Mouse (Mus musculus): Measurements from ENCODE around the gene Cfap65. TPM values are rescaled to one million over a fixed set of nuclear protein-coding genes. Genes with fewer than 3 reads are reported as not detected.

The Cfap65 gene
- polyA plus RNA-seq, 1 experiment = not detected

DNA sequence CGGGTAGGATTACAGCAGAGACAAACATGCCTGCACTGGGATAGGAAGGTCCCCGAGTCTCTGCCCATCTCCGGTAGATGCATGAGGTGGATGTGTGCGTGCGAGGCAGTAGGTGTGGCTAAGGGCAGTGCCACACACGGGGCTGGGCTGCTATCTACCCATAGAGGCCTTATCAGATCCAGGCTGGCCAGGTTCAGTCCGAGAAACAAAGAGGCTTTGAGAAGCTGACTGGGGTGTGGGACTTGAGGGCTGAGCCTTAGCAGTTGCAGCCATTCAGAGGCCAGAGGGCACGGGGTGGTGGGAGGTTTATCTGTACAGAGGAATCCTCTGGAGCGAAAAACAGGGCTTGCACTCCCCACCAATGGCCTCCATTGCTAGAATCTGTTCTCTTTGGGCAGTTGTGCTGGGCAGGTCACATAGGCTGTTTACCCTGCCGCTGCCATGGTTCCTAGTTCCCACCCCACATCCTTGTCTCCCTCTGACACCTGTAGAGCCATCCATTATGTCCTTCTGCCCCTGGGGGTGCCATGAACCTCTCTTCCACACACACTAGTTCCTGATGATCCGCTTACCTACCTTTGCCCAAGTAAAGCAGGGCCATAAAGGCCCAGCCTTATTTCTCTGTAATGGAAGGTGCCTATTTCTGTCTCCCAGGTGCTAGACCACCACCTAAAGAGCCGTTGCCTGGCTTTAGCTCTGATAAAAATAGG lies 6.4 kb upstream of the Cfap65 start:
- TF ChIP-seq POLR2A (IDR thresholded peaks at IDR 0.05; ENCODE audit: borderline replicate concordance, low read depth, low read length) (no peak), CTCF (IDR thresholded peaks at IDR 0.05; ENCODE audit: low read depth, low read length) (no peak)
- H3K27ac ChIP-seq (ENCODE audit: insufficient read depth, low read depth, low read length) = no peak overlapping the region
- no peak overlapping the region for H3K4me3 ChIP-seq (ENCODE audit: insufficient read depth, low read length)
- no peaks in the 10 kb centered on the region for H3K4me1 ChIP-seq (ENCODE audit: control insufficient read depth, insufficient read depth, low read length)

DNA sequence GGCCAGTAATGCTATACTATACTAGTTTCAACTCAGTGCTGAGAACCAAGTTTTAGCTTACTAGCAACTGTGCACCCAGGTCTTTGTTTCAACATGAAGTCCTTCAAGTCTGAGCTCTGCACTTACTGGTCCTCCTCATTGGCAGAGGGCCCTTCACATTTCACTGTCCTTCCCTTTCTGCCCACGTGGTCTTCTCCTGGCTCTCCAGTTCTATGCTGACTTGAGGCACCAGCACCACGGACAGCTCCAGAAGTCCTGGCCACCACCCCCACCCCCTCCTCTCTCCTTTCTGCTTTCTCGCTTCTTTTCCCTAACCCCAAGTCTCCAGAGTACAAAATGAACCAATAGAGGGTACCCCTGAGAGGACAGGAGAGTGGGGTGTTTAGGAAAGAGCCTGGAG lies 4.4 kb upstream of the Cfap65 start:
- TF ChIP-seq CTCF (IDR thresholded peaks at IDR 0.05; ENCODE audit: low read depth, low read length) = no peak
- no peak for TF ChIP-seq POLR2A (IDR thresholded peaks at IDR 0.05; ENCODE audit: borderline replicate concordance, low read depth, low read length)
- Histone ChIP-seq H3K4me1 (ENCODE audit: control insufficient read depth, insufficient read depth, low read length) (no peaks in the 10 kb centered on the region), H3K4me3 (ENCODE audit: insufficient read depth, low read length) (no peak overlapping the region), H3K27ac (ENCODE audit: insufficient read depth, low read depth, low read length) (no peak overlapping the region)

DNA sequence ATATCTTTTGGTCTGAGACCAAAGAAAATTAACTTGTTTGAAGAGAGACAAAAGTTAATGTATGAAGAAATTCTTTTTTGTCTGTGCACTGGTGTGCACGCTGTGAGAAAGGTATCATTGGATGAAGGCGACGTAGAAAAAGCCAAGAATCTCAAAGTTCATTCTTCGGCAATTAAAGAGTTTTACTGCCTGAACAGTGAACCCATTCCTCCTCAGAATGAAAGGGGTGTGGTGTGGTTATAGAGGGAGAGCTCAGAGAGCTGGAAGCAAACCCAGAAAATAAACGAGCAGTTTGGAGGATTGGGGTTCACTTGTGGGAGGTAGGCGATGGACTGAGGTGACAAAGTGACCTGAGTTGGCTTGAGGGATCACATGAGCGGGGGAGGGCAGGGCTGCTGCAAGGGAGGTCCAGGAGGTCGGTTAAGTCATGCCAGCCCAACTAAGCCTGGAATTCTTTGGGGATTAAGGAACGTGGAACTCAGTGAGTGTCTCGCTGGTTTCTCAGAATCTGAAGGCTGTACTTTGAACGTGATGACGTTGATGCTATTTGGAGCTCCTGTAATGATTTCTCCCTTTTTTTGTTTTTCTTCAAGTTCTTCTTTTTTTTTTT lies 927 bp upstream of the Cfap65 start:
- Histone ChIP-seq H3K27ac (ENCODE audit: insufficient read depth, low read depth, low read length) (no peak overlapping the region), H3K4me3 (ENCODE audit: insufficient read depth, low read length) (no peak overlapping the region), H3K4me1 (ENCODE audit: control insufficient read depth, insufficient read depth, low read length) (no peaks in the 10 kb centered on the region)
- no peak for TF ChIP-seq POLR2A (IDR thresholded peaks at IDR 0.05; ENCODE audit: borderline replicate concordance, low read depth, low read length)
- TF ChIP-seq CTCF (IDR thresholded peaks at IDR 0.05; ENCODE audit: low read depth, low read length) = no peak

DNA sequence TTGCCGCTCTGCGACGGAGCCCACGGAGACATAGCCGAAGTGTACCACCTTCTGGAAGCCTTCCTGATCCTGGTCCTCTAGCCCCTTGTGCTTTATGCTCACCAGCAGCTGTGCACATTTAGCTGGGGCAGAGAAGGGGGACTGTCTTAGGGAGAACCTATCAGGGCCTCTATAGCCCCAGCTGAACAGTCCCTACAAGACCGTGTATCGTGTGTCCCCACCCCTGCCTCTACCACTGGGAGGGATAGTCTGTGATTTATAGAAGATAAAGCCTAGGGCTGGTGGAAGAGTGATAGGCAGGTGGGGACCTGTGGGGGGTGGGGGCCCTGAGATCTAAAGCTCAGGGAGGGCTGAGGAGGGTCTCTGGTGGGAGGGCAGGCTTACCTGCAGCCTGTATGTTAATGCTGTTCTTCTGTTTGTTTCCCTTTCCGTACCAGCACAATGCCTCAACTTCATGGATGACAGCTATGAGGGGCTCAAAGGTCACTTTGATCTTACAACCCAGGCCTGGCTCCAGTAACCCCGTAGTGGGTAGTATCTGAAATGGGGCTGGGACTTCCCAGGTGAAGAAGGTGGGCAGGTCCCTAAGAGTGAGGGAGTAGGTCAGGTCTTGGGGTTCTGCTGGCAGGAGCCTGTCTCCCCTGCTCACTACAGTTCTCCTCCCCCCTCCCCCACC lies 7.6 kb downstream of the Cfap65 start:
- Histone ChIP-seq H3K27ac (ENCODE audit: insufficient read depth, low read depth, low read length) (no peak overlapping the region), H3K4me3 (ENCODE audit: insufficient read depth, low read length) (no peak overlapping the region), H3K4me1 (ENCODE audit: control insufficient read depth, insufficient read depth, low read length) (no peaks in the 10 kb centered on the region)
- TF ChIP-seq CTCF (IDR thresholded peaks at IDR 0.05; ENCODE audit: low read depth, low read length) = no peak
- no peak for TF ChIP-seq POLR2A (IDR thresholded peaks at IDR 0.05; ENCODE audit: borderline replicate concordance, low read depth, low read length)

DNA sequence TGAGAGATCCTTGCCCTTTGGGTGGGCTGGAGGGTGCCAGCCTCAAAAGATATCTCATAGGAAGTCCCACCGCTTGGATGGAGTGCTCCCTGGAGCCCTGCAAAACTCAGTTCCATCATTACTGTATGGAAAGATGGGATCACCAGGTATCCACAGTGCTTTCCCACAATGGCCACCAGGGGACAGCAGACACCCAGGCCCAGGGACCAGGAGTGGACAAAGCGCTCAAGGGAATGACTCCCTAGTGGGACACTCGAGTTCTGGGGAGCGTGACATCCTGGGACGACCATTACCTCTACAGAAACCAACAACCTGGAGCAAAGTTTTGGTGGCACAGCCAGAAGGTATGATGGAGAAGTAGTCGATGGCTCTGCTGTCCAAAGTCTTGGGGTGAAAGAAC lies 8.7 kb downstream of the Cfap65 start:
- TF ChIP-seq POLR2A (IDR thresholded peaks at IDR 0.05; ENCODE audit: borderline replicate concordance, low read depth, low read length) (no peak), CTCF (IDR thresholded peaks at IDR 0.05; ENCODE audit: low read depth, low read length) (peak; percentile 76)
- no peak overlapping the region for H3K4me3 ChIP-seq (ENCODE audit: insufficient read depth, low read length)
- H3K27ac ChIP-seq (ENCODE audit: insufficient read depth, low read depth, low read length) = no peak overlapping the region
- no peaks in the 10 kb centered on the region for H3K4me1 ChIP-seq (ENCODE audit: control insufficient read depth, insufficient read depth, low read length)

DNA sequence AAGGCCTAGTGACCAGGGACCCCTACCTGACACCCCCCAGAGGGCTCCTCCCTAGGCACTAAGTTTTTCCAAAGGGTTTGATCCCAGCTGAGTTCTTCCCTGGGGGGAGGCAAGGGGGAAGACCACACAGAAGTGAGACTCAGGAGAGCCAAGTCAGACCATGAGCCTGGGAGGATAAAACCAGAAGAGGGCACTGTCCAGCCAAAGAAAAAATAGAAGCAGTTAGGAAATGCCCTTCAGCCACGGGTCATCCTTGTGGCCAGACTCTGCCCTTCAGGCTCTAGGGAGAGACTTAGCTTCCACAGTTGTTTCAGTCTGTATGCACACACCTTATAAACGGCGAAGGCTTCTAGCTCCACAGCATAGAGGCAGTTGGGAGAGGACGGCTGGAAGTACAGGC lies 10.9 kb downstream of the Cfap65 start:
- Histone ChIP-seq H3K27ac (ENCODE audit: insufficient read depth, low read depth, low read length) (no peak overlapping the region), H3K4me3 (ENCODE audit: insufficient read depth, low read length) (no peak overlapping the region), H3K4me1 (ENCODE audit: control insufficient read depth, insufficient read depth, low read length) (no peaks in the 10 kb centered on the region)
- TF ChIP-seq CTCF (IDR thresholded peaks at IDR 0.05; ENCODE audit: low read depth, low read length) (no peak), POLR2A (IDR thresholded peaks at IDR 0.05; ENCODE audit: borderline replicate concordance, low read depth, low read length) (no peak)

DNA sequence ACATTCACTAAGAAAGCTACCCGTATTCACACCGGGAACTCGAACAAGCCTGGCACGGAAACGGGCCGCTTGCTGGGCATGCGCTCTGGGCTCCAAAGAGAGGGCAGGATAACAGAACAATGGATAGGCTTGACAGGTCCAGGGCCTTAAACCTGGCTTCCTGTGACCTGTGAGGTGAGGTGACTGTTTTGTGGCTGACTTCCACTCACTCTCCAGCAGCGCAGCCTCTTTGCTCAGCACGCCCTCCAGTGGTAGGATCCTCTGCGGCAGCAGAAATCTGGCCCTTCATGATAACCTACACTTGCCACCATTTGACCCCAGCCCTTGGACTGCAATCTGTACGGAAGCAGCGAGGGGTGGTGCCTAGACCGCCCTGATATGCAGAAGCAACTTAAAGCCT lies 19.7 kb downstream of the Cfap65 start:
- Histone ChIP-seq H3K27ac (ENCODE audit: insufficient read depth, low read depth, low read length) (no peak overlapping the region), H3K4me1 (ENCODE audit: control insufficient read depth, insufficient read depth, low read length) (no peaks in the 10 kb centered on the region), H3K4me3 (ENCODE audit: insufficient read depth, low read length) (no peak overlapping the region)
- TF ChIP-seq CTCF (IDR thresholded peaks at IDR 0.05; ENCODE audit: low read depth, low read length) = no peak
- no peak for TF ChIP-seq POLR2A (IDR thresholded peaks at IDR 0.05; ENCODE audit: borderline replicate concordance, low read depth, low read length)

DNA sequence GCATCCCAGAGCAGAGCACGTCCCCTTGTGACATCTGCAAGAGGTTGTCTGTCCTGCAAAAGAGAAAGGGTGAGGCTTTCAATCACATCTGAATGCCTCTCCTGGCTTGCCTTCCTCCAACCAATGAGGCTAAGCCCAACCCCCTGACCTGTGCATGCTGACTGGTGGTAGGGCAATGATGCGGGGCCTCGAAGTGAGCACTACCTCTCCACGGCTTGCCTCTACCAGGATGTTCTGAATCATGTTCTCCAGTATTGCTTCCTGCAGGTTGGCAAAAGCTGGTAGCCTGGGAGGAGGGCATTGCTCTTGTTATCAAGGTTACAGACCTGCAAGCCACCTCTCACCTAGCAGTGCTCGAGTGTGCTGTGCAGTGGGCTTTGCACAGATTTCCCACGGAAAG lies 33.2 kb downstream of the Cfap65 start:
- H3K27ac ChIP-seq (ENCODE audit: insufficient read depth, low read depth, low read length) = no peak overlapping the region
- no peaks in the 10 kb centered on the region for H3K4me1 ChIP-seq (ENCODE audit: control insufficient read depth, insufficient read depth, low read length)
- TF ChIP-seq POLR2A (IDR thresholded peaks at IDR 0.05; ENCODE audit: borderline replicate concordance, low read depth, low read length) (no peak), CTCF (IDR thresholded peaks at IDR 0.05; ENCODE audit: low read depth, low read length) (no peak)
- no peak overlapping the region for H3K4me3 ChIP-seq (ENCODE audit: insufficient read depth, low read length)

DNA sequence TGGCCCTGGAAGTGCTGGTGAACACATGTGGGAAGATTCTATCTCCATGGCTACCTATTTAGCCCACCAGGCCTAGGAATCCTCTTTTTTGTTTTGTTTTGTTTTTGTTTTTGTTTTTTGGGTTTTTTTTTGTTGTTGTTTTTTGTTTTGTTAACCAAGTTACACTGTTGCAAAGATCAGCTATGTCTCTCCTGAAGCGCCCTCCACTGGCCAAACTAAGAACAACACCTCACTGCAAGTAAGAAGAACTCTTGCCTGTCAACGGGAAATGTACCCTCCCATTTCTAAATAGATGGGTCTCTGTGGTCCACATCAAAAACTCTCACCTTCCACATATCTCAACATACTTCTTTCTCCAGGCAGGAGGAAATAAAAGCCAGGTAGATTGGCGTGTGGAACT lies 33.7 kb downstream of the Cfap65 start:
- Histone ChIP-seq H3K27ac (ENCODE audit: insufficient read depth, low read depth, low read length) (no peak overlapping the region), H3K4me1 (ENCODE audit: control insufficient read depth, insufficient read depth, low read length) (no peaks in the 10 kb centered on the region), H3K4me3 (ENCODE audit: insufficient read depth, low read length) (no peak overlapping the region)
- no peak for TF ChIP-seq POLR2A (IDR thresholded peaks at IDR 0.05; ENCODE audit: borderline replicate concordance, low read depth, low read length)

Data from bone marrow macrophage, adult 2 months (primary cell).